Mouse (Mus musculus) midbrain, embryonic 12.5 days (tissue): ENCODE data around the gene Zfp593. TPM values are rescaled to one million over a fixed set of nuclear protein-coding genes. Genes with fewer than 3 reads are reported as not detected.

Source experiments
- ATAC-seq: fragments of 200-750 bp; cut with Nextera tagmentation; 2 replicates; pipeline ENCODE4 v1.8.0; 2017; ENCODE audit warnings: low read depth, moderate TSS enrichment, moderate library complexity; ENCODE audit not compliant: low FRiP score
- H3K27ac ChIP-seq: fragments of 300-500 bp; sonication (generic); replicated peaks from 2 replicates; pipeline ENCODE4 v1.5.1; 2016; ENCODE audit warnings: mild to moderate bottlenecking
- H3K27me3 ChIP-seq: fragments of 300-500 bp; sonication (generic); 2 replicates; pipeline ENCODE4 v1.6.1; 2016; ENCODE audit warnings: mild to moderate bottlenecking
- H3K36me3 ChIP-seq: fragments of 300-500 bp; sonication (generic); 2 replicates; pipeline ENCODE4 v1.6.1; 2016
- H3K4me1 ChIP-seq: fragments of 300-500 bp; sonication (generic); 2 replicates; pipeline ENCODE4 v1.6.1; 2016
- H3K4me2 ChIP-seq: fragments of 300-500 bp; sonication (generic); replicated peaks from 2 replicates; pipeline ENCODE4 v1.6.1; 2016; ENCODE audit warnings: mild to moderate bottlenecking, moderate library complexity
- H3K4me3 ChIP-seq: fragments of 300-500 bp; sonication (generic); 2 replicates; pipeline ENCODE4 v1.5.1; 2016; ENCODE audit warnings: mild to moderate bottlenecking
- H3K9ac ChIP-seq: fragments of 300-500 bp; sonication (generic); replicated peaks from 2 replicates; pipeline ENCODE4 v1.6.1; 2016; ENCODE audit warnings: mild to moderate bottlenecking, moderate library complexity
- H3K9me3 ChIP-seq: fragments of 300-500 bp; sonication (generic); 2 replicates; pipeline ENCODE4 v1.6.1; 2016; ENCODE audit warnings: mild to moderate bottlenecking
- WGBS: fragments of 180-500 bp; shearing (Covaris S2); methylation state at CpG from one replicate; pipeline ENCODE4 v1.1.7; 2016; 5-methylcytosine and 5-hydroxymethylcytosine counted together
- polyA plus RNA-seq: library from polyadenylated mRNA; unstranded; fragments of >200 nt; fragmentation: Nextera tagmentation; extraction: Ambion mirVana; gene quantifications from 2 replicates; pipeline ENCODE4 v1.2.1, GENCODE M21; 2016

Zfp593 gene
- polyA plus RNA-seq, 1 experiment from 2014 or later = 19.6 TPM

GRCm38 (mm10) chr4:134253722-134254324 lies 8.4 kb upstream of the Zfp593 start, which contains the start of gene Grrp1:
Gene Grrp1 (minus strand): TSS chr4:134254106.
- Histone ChIP-seq H3K36me3 (no peaks in the 10 kb centered on the region), H3K4me1 (peaks cover 79% of the 10 kb centered on the region), H3K4me2 (peak within 1 kb of the TSS; percentile 37), H3K9ac (no peak within 1 kb of the TSS), H3K27me3 (peaks cover 81% of the 10 kb centered on the region), H3K4me3 (peak within 1 kb of the TSS; percentile 20), H3K27ac (no peak within 1 kb of the TSS; the same call in 1 of the 2 replicates), H3K9me3 (no peaks in the 10 kb centered on the region)
- WGBS = under 1% methylated on average over 13 of the region's 13 CpGs
- no peak for ATAC-seq

GRCm38 (mm10) chr4:134252911-134253721 lies 7.7 kb upstream of the Zfp593 start:
- WGBS = 4% methylated on average over 15 of the region's 15 CpGs
- no peak for ATAC-seq
- Histone ChIP-seq H3K9ac (no peak overlapping the region), H3K36me3 (no peaks in the 10 kb centered on the region), H3K4me1 (peaks cover 79% of the 10 kb centered on the region), H3K9me3 (no peaks in the 10 kb centered on the region), H3K27ac (no peak overlapping the region; the same call in 1 of the 2 replicates), H3K4me3 (peak overlapping the region; percentile 20), H3K27me3 (peaks cover 88% of the 10 kb centered on the region), H3K4me2 (peak overlapping the region; percentile 37)

GRCm38 (mm10) chr4:134252131-134252910 lies 6.9 kb upstream of the Zfp593 start:
- 4% methylated on average over 22 of the region's 22 CpGs for WGBS
- peak overlapping the region; percentile 57; the same call in 1 of the 2 replicates for H3K9ac ChIP-seq

GRCm38 (mm10) chr4:134251241-134252130 lies 6.1 kb upstream of the Zfp593 start:
- Histone ChIP-seq H3K27ac (no peak overlapping the region), H3K36me3 (no peaks in the 10 kb centered on the region), H3K4me2 (peak overlapping the region; percentile 86), H3K27me3 (peaks cover 100% of the 10 kb centered on the region), H3K4me1 (peaks cover 68% of the 10 kb centered on the region), H3K9ac (peak overlapping the region; percentile 57), H3K9me3 (no peaks in the 10 kb centered on the region), H3K4me3 (peak overlapping the region; percentile 51)
- peak; percentile 31; the same call in 1 of the 2 replicates for ATAC-seq
- 2% methylated on average over 74 of the region's 91 CpGs for WGBS

More at GRCm38 (mm10) chr4:134252131-134252910, 6.9 kb upstream of the Zfp593 start:
- Histone ChIP-seq H3K4me2 (peak overlapping the region; percentile 86), H3K27me3 (peaks cover 96% of the 10 kb centered on the region), H3K4me3 (peak overlapping the region; percentile 51), H3K36me3 (no peaks in the 10 kb centered on the region), H3K4me1 (peaks cover 73% of the 10 kb centered on the region), H3K9me3 (no peaks in the 10 kb centered on the region), H3K27ac (no peak overlapping the region)
- ATAC-seq = no peak

- no peak overlapping the region for H3K27ac ChIP-seq
Observed at GRCm38 (mm10) chr4:134250930-134251240, 5.5 kb upstream of the Zfp593 start.

GRCm38 (mm10) chr4:134250116-134250929 lies 4.9 kb upstream of the Zfp593 start:
- Histone ChIP-seq H3K4me2 (peak overlapping the region; percentile 86), H3K36me3 (no peaks in the 10 kb centered on the region), H3K9me3 (no peaks in the 10 kb centered on the region), H3K27me3 (peaks cover 93% of the 10 kb centered on the region), H3K9ac (peak overlapping the region; percentile 24; the same call in 1 of the 2 replicates), H3K4me3 (peak overlapping the region; percentile 51), H3K4me1 (peaks cover 69% of the 10 kb centered on the region), H3K27ac (no peak overlapping the region)
- ATAC-seq = no peak
- WGBS = 5% methylated on average over 27 of the region's 27 CpGs

More at GRCm38 (mm10) chr4:134250930-134251240, 5.5 kb upstream of the Zfp593 start:
- peak overlapping the region; percentile 57 for H3K9ac ChIP-seq
- no peak for ATAC-seq
- peaks cover 68% of the 10 kb centered on the region for H3K4me1 ChIP-seq
- H3K27me3 ChIP-seq = peaks cover 98% of the 10 kb centered on the region
- peak overlapping the region; percentile 51 for H3K4me3 ChIP-seq
- WGBS = 8% methylated on average over 10 of the region's 10 CpGs
- H3K36me3 ChIP-seq = no peaks in the 10 kb centered on the region
- H3K4me2 ChIP-seq = peak overlapping the region; percentile 86
- no peaks in the 10 kb centered on the region for H3K9me3 ChIP-seq

- 0% methylated on average over 30 of the region's 30 CpGs for WGBS
- Histone ChIP-seq H3K4me2 (peak overlapping the region; percentile 86), H3K4me1 (peaks cover 66% of the 10 kb centered on the region), H3K9me3 (no peaks in the 10 kb centered on the region), H3K27ac (no peak overlapping the region), H3K27me3 (peaks cover 86% of the 10 kb centered on the region), H3K4me3 (peak overlapping the region; percentile 51), H3K9ac (peak overlapping the region; percentile 24; the same call in 1 of the 2 replicates), H3K36me3 (no peaks in the 10 kb centered on the region)
- ATAC-seq = peak; percentile 62; the same call in 1 of the 2 replicates
Observed at GRCm38 (mm10) chr4:134249651-134250050, 4.3 kb upstream of the Zfp593 start.

- ATAC-seq = no peak
- Histone ChIP-seq H3K9ac (no peak within 1 kb of the TSS; the same call in 1 of the 2 replicates), H3K4me2 (peak within 1 kb of the TSS; percentile 70), H3K27ac (no peak within 1 kb of the TSS), H3K36me3 (0 out of 2 replicates have a peak, but pooled peaks cover 5% of the 10 kb centered on the region), H3K4me3 (peak within 1 kb of the TSS; percentile 66), H3K9me3 (no peaks in the 10 kb centered on the region), H3K4me1 (peaks cover 46% of the 10 kb centered on the region), H3K27me3 (peaks cover 57% of the 10 kb centered on the region)
- WGBS = 78% methylated on average over 7 of the region's 7 CpGs
Observed at GRCm38 (mm10) chr4:134246719-134247258, 1.4 kb upstream of the Zfp593 start, which contains the start of gene Gm30191. Gene Gm30191 (plus strand): TSS chr4:134246935.

GRCm38 (mm10) chr4:134246256-134246655 lies 864 bp upstream of the Zfp593 start:
- H3K27me3 ChIP-seq = peaks cover 52% of the 10 kb centered on the region
- 17% methylated on average over 4 of the region's 4 CpGs for WGBS
- H3K4me3 ChIP-seq = no peak overlapping the region

More at GRCm38 (mm10) chr4:134246256-134246655, 864 bp upstream of the Zfp593 start:
- H3K4me1 ChIP-seq = peaks cover 41% of the 10 kb centered on the region
- no peak overlapping the region for H3K27ac ChIP-seq
- ATAC-seq = no peak
- H3K36me3 ChIP-seq = 0 out of 2 replicates have a peak, but pooled peaks cover 5% of the 10 kb centered on the region
- H3K9me3 ChIP-seq = no peaks in the 10 kb centered on the region
- H3K4me2 ChIP-seq = peak overlapping the region; percentile 70; the same call in 1 of the 2 replicates
- H3K9ac ChIP-seq = no peak overlapping the region
